Mouse (Mus musculus): ENCODE measurements around the gene Npr2.
"Not testable (repeated sequence)": the region's sequence is repeated elsewhere in the genome, so short reads cannot be mapped to it uniquely, and the experiment has no call there.

Npr2 gene

DNA sequence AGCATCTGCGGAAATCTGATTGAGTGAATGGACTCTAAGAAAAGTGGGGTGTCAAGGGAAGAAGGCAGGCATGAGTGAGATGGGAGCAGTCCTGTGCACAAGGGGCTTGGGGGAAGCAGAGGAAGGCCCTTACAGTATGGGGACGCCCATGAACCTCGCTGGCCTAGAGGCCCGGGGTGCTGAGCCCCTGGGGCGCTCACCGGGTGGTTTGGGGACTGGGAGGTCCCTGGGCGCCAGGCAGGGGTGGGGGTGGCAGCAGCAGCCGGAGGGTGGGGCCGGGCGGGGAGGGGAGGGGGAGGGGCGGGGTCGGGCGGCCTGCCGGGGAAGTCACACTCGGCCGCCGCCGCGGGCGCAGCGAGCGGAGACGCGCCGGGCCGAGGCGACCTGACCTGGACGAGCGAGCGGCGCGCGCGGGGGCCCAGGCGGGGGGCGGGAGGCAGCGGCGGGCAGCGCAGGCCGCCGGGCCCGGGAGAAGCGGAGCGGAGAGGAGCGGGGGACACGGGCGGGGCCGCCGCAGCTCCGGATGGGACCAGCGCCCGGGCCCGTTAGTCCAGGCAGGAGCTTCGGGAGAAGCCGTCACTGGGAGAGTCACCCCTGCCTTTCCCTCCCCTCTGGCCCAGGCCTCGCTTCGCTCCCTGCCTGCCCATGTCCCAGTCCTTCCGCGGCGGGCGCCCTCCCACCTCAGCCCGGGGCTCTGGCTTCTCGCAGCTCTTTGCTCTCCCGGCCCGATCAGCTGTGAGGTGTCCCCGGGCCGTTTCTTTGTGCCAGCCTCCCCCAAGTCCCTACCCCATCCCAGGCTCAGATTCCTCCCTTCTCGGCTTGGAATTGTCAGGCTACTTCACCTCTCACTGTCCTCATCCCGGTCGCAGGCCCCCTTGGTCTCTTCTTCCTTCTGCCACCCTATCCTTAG lies at the start of gene Npr2:
TSS of gene Npr2 (plus strand) at position 890 of the 910 bp plus-strand sequence.
- DNase-seq, result peak; percentile 72 to 79

DNA sequence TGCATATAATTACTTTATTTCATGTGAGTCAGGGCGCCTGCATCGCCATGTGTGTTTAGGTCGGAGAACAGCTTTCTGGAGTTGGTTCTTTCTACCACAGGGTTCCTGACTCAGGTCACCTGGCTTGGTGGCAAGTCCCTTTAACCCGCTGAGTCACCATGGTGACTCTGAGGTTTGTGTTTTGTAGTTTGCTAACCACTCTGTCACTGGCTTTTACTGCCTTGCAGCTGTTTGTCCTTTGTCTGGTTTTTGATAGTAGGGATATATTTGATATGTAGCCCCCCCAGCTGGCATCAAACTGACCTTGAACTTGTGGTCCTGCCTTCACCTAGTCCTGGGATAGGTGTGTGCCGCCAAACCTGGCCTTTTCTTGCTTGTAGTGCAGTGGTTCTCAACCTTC lies 49.5 kb upstream of the Npr2 start:
- DNase-seq, result no peak

DNA sequence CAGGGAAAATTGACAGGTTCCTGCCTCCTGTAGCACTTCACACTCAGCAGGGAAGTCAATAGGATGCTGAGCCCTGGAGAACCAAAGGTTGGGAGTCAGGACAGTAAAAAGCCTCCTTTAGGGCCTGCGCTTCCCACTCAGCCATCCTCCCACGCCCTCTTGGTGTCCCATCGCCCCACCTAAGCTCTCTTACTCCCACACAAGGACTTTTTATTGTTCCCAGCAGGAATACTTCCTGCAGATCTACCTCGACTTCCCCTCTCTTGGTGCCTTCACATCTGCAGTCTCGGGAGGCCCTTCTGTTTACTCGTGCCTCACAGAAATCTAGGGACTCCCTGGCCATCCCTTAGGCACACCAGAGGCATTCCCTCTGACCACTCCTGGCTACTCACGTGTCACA lies 48.3 kb upstream of the Npr2 start:
- no peak for DNase-seq

DNA sequence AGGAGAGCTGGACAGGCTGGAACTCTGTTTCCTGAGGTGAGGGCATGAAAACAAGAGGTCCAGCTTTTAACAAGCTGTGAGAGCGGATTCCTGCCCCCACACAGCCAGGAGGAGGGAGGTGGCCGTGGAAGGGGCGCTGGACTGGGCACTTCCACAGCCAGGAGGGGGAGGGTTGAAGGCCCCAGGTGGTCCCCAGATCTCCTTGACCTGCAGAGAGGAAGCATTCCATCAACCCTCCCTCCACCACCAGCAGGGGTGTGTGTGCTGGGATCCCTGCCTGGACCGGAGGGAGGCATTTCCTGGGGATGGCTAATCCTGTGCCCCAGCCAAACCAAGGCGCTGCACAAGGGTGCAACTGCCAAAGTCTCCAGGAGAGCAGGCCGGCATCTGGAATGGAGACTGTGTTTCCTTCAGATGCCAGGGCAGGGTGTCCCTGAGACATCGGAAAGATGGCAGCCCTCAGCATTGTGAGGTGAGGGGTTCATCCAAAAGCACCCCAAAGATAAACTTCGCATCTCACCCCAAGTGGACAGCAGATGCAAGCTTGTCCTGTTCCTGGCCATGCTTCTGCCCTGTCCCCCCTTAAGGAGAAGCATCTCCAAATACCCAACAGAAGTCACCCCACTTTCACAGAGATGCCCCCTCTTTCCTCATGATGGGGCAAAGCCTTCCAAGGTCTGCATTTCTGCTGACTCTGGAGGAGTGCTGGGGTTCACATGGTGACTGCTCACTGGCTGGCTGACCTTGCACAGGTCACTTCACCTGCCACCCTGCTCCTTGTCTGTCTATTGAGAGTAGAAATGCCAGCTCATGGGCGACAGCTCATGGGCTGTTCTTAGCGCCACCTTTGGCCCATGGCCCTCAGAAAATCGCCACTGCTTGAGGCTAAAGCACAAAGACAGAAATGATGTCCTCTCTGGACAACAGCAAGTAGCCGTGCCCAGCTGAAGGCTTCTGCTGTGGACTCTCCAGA lies 47.0 kb upstream of the Npr2 start, which contains the start of gene Msmp:
TSS of gene Msmp (minus strand) at position 51 of the 973 bp plus-strand sequence.
- peak in 1 of 2 experiments; percentile 50 for DNase-seq

DNA sequence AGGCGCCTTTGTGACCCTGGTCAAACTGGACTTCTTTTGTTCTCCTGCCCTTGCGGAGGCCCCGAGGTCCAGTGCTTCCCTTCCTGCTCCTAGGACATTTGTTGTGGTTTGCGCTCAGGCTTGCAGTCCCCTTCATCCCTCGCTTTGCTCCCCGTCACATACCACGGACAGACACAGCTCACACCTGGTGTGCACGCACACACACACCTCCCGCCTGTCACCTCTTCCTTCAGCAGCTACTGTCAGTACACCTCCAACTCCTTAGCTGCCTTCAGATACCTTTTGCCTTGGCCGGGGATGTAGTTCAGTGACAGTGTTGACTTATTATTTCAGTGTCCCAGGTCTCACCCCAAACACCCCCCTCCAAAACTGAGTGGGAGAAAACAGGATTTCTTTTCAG lies 46.1 kb upstream of the Npr2 start:
- no peak for DNase-seq

DNA sequence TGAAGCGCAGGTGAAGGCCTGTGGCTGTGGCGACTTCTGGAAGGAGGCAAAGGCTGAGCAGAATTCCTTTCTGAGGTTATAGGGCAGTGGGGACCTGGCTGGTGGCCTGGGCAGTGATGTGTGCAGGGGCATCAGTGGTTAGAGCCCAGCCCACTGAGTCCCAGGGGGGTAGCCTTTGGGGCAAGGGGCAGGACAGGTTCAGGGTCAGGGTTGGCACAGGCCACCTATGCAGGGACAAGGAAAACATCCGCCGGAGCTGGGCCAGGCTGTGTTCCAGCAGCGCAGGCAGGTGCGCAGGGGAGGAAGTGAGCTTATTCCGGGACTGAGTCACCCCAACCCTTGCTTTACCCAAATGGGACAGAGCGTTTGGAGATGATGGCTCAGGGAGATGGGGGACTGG lies 45.3 kb upstream of the Npr2 start:
- peak; percentile 32 to 38 for DNase-seq

DNA sequence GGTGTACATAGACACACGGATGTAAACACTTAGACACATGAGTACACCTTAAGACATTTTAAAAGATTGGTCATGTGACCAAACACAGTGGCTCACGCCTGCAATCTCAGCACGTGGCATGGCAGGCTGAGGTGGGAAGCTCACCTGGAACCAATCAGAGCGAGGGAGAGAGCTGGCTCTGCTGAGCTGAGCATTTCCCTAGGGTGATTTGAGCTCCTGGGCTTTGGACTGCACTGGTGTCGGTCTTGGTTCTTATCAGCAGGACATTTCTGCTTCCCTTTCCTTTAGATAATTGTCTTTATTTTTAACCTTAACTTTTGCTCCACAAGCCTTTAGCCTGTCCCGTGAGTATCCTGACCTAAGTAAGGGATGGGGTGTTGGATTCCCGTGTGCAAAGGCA lies 44.1 kb upstream of the Npr2 start:
- DNase-seq, result peak in 1 of 2 experiments; percentile 14

DNA sequence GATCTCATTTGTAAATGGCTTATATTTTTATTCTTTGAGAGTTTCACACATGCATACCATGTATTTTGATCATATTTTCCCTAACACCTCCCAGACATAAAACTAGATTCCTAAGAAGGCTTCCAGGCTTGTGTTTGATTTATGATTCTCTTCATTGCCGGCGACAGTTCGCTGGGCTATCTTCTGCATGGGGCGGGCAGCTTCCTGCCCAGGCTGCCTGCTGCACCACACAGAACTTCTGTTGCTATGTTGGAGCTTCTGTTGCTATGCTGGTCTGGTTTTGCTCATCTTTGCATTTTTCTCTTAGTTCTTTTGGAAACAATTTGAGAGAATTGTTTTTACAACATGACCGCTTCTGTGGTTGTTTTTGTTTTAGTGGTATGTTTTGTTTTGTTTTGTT lies 40.2 kb upstream of the Npr2 start:
- DNase-seq, result no peak

DNA sequence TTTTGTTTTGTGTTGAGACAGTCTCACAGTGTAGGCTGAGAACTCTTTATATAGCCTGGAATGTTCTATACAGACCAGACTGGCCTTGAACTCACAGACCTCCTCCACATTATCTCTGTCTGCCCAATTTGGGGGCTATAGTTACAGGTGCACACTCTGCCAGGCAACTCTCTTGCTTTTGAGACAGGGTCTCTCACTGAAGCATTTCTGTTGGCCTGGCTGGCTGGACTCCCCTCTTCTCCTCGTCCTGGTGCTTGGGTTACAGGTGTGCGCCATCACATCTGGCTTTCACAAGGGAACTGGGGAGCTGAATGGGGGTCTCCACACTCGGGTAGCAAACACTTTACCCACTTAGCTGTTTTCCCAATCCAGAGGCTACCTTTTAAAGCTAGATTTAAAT lies 39.8 kb upstream of the Npr2 start:
- DNase-seq, result no peak

DNA sequence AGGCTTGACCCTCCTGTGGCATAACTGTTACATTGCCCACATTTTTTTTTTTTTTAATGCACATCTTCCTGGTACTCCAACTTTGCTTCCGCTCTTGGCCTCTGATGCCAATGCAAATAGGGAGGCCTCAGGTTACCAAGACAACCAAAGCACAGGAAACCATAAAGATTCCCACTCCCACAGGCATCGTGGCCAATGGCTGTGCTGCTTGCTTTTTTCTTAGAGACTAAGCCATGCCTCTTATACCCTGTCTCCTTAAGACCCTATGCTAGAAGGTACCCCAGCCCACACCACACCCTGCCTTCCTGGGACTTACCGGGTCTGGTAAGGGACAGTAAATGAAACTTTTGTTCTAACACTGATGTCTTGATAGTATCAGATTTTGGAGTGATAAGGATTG lies 38.3 kb upstream of the Npr2 start:
- DNase-seq, result no peak

DNA sequence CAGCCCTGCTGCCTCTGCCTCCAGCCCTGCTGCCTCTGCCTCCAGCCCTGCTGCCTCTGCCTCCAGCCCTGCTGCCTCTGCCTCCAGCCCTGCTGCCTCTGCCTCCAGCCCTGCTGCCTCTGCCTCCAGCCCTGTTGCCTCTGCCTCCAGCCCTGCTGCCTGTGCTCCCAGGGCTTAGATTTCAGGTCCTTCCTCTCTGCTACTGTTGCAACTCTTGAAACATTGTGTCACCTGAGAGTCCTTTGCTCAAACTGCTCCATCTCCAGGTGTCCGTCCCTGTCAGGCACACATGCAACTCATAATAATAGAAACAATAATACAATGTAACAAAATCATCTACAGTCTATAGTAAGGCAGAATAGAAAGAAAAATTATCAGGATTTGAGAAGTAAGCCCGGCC lies 35.1 kb upstream of the Npr2 start:
- DNase-seq, result not testable (repeated sequence)

DNA sequence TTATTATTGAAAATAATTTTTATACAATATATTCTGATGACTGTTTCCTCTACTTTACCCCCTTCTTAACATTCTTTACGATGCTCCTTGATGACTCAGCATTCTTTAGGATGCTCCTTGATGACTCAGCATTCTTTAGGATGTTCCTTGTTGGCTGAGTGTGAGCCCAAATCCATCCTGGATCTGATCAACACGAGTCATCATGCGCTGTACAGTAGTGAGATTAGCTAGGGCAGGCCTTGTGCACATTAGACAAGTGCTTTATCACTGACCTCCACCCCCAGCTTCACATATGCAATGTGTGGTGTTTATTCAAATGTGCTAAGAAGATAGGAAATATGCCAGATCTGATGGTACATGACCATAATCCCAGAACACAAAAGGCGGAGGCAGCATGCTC lies 33.5 kb upstream of the Npr2 start:
- no peak for DNase-seq

DNA sequence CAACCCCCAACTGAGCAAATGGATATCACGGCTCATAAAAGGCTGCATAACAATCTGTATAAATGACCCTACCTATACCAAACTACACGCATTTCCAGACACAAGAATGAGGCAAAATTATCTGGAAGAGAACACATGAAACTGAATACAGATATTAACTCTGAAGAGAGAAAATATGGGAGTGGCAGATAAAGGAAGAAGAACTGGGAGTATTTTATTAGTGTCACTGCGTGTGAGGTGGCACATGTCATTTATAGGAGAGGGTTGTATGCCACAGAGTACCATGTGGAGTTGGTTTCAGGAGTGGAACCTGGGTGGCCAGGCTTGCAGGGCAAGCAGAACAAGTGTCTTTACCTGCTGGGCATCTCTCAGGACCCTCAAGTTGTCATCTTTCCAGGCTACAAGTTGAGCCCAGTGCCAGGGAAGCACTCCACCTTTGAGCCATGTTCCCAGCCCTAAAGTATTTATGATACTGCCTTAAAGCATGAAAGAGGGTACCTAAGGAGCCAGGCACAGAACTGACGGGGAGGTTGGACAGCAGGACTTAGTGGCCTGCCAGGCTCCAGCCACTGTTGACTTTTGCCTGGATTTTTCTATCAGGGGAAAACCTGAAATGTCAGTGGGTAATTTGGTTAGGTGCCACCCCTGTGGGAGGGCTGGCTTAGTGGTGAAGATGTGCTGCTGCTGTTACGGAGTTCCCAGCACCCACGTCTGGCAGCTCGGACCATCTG lies 32.9 kb upstream of the Npr2 start:
- DNase-seq, result no peak

DNA sequence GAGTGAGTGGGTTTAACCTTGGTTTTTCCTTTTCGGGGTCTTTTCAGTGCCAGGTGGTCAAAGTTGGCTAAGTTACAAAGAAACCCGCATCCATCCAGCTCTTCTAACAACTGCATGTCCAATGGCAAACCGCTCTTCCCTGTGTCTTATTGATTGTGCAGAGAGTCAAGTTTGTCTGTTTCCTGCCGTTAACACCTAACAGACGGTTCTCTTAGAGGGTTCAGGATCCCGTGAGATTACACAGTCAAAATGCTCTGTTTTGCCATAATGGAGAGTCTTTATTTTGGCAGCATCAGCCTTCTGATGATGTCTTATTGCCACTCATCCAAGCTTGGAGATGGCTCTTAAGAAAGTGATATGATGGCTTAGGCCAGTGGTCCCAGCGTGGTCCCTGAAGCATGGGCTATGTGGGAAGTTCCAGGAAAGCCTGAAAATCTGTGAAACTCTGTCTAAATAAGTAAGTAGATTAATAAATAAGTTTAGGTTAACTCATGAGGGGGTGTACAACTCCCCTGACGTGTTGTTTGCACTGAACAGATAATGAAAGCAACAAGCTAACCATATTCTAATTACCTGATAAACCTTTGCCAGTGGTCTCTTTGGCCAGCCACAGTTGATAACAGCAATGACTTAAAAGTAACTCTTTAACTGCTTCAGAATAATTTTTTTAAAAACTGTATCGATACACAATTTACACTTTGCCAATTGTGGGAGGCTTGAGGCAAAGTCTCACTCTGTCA lies 31.4 kb upstream of the Npr2 start:
- DNase-seq, result no peak

DNA sequence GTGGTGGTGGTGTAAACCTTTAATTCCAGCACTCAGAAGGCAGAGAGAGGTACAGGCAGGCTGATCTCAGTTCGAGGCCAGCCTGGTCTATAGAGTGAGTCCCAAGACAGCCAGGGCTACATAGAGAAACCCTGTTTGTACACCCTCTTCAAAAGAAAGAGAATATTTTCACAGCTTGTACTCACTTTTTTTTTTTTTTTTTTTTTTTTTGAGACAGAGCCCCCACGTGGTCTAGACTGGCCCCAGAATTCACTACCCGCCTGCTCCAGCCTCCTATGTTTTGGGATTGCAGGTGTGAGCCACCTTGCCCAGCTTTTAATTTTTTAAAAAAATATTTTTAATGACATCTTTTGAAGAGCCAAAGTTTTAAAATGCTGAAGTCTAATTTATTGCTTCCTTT lies 27.6 kb upstream of the Npr2 start:
- no peak for DNase-seq

DNA sequence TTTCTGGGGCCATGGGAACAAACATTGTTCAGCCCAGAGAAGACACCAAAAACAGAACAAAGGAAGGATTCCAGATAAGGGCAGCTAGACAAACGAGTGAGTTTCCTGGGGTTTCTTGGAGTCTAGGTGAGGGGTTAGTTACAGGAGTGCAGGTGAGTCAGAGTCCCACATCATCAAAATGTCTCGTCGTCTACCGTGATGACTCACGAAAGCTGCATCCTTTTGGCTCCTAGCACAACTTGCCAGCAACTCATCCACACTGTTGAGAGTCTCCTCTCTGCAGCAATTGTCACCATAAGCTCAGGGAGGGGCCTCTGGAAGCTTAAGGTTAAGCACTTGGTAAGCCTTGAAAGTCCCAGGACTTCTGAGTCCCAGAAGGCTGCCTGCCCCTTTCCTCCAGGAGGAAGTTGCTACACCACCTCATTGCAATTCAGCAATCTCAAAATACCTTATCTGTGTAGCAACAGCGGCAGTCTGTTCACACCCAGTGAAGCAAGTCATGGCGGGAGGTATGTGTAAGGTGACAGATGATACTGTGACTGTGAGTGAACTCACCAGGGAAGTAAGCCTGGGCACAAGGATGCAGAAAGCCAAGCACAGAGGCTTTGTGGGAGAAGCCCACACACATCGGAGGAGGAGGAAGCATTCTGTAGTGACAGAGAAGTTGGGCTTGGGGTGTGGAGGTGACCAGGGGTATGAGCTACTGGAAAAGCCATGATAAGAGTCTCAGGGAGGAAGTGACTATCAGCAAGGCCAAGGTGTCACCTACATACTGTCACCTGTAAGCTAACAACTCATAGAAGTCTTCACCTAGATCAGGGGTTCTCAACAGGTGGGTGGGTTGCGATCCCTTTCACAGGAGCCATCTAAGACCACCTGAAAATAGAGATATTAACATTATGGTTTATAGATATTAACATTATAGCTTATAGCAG lies 26.7 kb upstream of the Npr2 start:
- DNase-seq, result no peak

DNA sequence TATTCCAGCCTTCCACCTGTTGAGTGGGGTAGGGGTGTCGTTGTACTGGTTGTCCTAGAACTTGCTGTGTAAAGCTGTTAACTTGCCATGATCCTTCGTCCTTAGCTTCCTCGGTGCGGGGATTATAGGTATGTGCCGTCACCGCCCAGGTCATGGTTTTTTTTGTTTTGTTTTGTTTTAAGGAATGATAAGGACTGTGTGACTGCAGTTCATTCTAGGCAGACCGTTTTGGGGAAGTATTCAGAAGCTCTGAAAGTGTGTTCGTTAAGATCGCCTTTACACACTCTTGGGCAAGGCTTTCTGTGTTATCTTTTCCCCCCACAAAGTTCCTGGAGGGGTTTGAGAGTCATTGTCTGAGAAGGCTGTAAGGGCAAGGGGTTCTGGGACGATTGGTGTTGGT lies 19.2 kb upstream of the Npr2 start:
- no peak for DNase-seq

DNA sequence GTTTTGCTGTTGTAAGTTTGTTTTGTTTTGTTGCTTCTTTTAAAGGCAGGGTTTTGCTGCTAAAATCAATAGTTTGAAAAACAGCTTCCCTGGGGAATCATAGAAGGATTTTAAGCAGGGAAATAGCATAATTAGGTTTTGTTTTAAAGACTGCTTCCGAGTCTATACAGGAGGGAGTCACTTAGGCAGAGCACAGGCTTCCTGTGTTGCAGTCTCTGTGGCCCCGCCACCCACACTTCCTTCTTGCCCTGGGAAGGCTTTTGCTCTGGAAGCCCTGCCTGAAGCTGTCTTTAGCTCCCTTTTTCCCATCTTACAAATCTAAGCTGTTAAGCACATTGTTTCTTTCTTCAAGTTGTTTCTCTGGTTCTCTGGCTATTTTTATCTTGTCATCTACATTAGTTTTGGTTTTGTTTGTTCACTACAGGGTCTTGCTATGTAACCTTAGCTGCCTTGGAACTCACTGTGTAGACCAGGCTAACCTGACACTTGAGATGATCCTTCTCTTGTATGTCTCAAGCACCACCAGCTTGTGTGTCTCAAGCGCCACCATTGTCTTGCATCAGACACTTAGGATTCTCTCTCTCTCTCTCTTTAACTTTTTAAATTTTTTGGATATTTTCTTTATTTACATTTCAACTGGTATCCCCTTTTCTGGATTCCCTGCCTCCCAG lies 18.5 kb upstream of the Npr2 start:
- peak; percentile 34 to 53 for DNase-seq

DNA sequence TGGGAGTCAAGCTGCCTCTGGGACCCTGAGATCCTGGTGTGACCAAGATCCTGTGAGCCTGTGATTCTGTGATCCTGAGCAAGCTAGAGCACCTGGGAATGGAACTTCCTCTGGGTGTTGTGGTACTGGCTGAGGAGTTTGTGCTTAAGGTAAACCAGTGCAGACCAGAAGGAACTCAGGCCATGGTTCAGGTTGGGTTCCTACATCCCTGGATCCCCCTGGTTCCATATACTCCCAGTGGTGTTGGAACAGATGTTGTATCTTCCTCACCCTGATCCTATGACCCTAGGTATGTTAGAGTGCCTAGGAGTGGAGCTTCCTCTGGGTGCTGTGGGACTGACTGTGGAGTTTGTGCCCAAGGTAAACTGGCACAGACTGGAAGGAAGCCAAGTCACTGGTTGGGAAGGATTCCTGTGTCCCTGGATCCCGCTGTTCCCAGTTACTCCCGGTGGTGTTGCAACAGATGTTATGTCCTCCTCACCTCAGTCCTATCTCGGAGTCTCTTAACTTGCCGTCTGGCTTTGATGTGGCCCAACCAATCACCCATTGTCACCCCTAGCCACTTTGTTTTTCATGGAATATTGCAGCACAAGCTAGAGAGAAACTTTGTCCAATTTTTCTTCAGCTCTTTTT lies 11.5 kb upstream of the Npr2 start:
- no peak for DNase-seq

All from kidney, postnatal 4 days (tissue).